Mouse (Mus musculus) thymus, postnatal 10 days (tissue): ENCODE measurements around the gene Mlh1.

ENCODE experiments used
- DNase-seq, 2 experiments: peaks; one replicate each; pipeline ENCODE4 v3.0.0; 2021; ENCODE audit warnings: low spot score in 2 of 2

The Mlh1 gene

GRCm38 (mm10) chr9:111216424-111216823, 55.2 kb downstream of the Mlh1 start:
- DNase-seq, result no peak

GRCm38 (mm10) chr9:111213501-111213900, 58.1 kb downstream of the Mlh1 start:
- no peak for DNase-seq

- no peak for DNase-seq
Measured at GRCm38 (mm10) chr9:111211122-111212041, 60.2 kb downstream of the Mlh1 start.

- DNase-seq, result no peak
Measured at GRCm38 (mm10) chr9:111210412-111210811, 61.2 kb downstream of the Mlh1 start.

GRCm38 (mm10) chr9:111209158-111209699, 62.4 kb downstream of the Mlh1 start:
- DNase-seq, result no peak

- DNase-seq, result no peak
Measured at GRCm38 (mm10) chr9:111208185-111208584, 63.4 kb downstream of the Mlh1 start.

- DNase-seq, result no peak
Measured at GRCm38 (mm10) chr9:111207683-111208082, 63.9 kb downstream of the Mlh1 start.

GRCm38 (mm10) chr9:111204601-111205375, 66.8 kb downstream of the Mlh1 start:
- no peak for DNase-seq

- DNase-seq, result no peak
Measured at GRCm38 (mm10) chr9:111200208-111200607, 71.4 kb downstream of the Mlh1 start.

- no peak for DNase-seq
Measured at GRCm38 (mm10) chr9:111198332-111198731, 73.3 kb downstream of the Mlh1 start.

- DNase-seq, result no peak
Measured at GRCm38 (mm10) chr9:111197712-111198111, 73.9 kb downstream of the Mlh1 start.

GRCm38 (mm10) chr9:111197116-111197515, 74.5 kb downstream of the Mlh1 start:
- no peak for DNase-seq

- DNase-seq, result no peak
Measured at GRCm38 (mm10) chr9:111193211-111193610, 78.4 kb downstream of the Mlh1 start.

GRCm38 (mm10) chr9:111188731-111189130, 82.9 kb downstream of the Mlh1 start:
- no peak for DNase-seq

GRCm38 (mm10) chr9:111186861-111187260, 84.7 kb downstream of the Mlh1 start:
- DNase-seq, result no peak

GRCm38 (mm10) chr9:111184929-111185328, 86.7 kb downstream of the Mlh1 start:
- DNase-seq, result no peak

- DNase-seq, result no peak
Measured at GRCm38 (mm10) chr9:111182176-111182575, 89.4 kb downstream of the Mlh1 start.

GRCm38 (mm10) chr9:111178971-111179370, 92.6 kb downstream of the Mlh1 start:
- DNase-seq, result no peak
